Mouse (Mus musculus): Measurements from ENCODE around the gene Shisa6. TPM values are rescaled to one million over a fixed set of nuclear protein-coding genes. Genes with fewer than 3 reads are reported as not detected.

Shisa6 gene
- polyA plus RNA-seq, 1 experiment from 2014 or later = 0.80 TPM

DNA sequence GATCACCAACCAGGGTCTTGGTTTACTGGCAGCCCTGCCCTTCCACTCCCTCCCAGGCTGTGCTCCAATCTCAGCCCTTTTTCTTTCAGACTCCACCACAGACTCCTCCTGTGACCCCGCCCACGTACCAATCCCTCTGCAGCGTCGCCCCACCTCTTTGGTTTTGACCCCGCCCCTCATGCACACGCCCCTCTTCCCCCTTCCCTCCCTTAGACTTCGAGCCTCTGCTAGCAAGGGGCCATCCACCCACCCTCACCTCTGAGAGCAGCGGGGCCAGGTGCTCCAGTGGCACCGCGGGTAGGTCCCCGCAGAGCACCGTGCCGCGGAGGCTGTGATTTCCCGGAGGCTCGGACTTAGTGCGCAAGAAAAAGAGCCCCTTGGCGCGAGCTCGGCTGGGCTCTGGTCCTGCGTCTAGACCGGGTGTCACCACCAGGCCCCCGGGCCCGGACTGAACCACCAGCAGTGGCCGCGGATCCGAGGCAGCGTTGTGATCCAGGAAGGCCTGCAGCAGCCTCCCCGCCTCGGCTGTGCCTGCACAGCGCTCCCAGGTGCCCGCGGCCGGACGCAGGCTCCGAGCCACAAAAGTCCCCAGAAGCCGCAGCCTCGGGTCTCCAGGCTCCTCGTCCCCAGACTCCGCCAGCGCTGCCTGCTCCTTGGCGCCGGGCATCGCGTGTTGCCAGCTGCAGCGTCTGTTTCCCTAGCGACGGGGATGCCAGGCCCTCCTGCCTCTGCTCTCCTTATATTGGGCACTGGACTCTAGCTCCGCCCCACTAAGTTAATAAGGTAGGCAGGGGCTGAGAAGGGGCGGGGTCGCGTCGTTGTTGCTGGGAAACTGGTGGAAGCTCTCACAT is 357.7 kb downstream of the Shisa6 start, which contains the start of gene Dnah9:
Dnah9 (minus strand) TSS at position 751 of the 851 bp plus-strand sequence.
- no peak within 1 kb of the TSS for H3K27ac ChIP-seq (ENCODE audit: low read length)
- H3K36me3 ChIP-seq (ENCODE audit: control insufficient read depth, insufficient read depth, low read length) = no peaks in the 10 kb centered on the region
- peak within 1 kb of the TSS; percentile 18; the same call in 1 of the 2 replicates for H3K9ac ChIP-seq (replicated peaks; ENCODE audit: low read depth, low read length)
- peak within 1 kb of the TSS; percentile 51 for H3K4me3 ChIP-seq (ENCODE audit: low read depth, low read length)
- 0 out of 2 replicates have a peak, but pooled peaks cover 7% of the 10 kb centered on the region for H3K4me1 ChIP-seq (ENCODE audit: control insufficient read depth, insufficient read depth, low read length)
- H3K9me3 ChIP-seq (ENCODE audit: control insufficient read depth, low read depth, low read length) = no peaks in the 10 kb centered on the region
- peak within 1 kb of the TSS; percentile 98 for H3K4me2 ChIP-seq (replicated peaks; ENCODE audit: low read depth, low read length)
- peak; percentile 91 for ATAC-seq (ENCODE audit: insufficient number of reproducible peaks, insufficient read depth, low FRiP score, low read depth)
- under 1% methylated on average over 53 of the region's 53 CpGs for WGBS
- no peaks in the 10 kb centered on the region for H3K27me3 ChIP-seq (ENCODE audit: control insufficient read depth, insufficient read depth, low read length)

DNA sequence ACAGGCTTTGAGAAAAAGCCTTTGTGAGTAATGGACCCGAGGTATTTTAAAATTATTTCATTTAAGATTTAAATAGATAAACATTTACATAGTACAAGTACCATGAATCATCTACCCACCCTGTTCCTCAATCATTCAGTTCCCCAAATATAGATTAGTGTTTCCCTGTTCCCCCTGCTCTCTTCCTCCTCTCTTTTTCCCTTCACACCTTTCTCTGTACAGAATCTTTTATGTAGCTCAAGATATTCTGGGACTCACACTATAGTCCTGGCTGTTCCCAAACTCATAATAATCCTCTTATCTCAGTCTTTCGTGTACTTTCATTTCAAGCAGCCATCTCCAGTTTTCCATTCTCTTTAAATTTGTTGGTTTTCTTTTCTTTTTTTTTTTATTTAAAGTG is 361.7 kb downstream of the Shisa6 start:
- ATAC-seq (ENCODE audit: insufficient number of reproducible peaks, insufficient read depth, low FRiP score, low read depth) = no peak
- Histone ChIP-seq H3K4me1 (ENCODE audit: control insufficient read depth, insufficient read depth, low read length) (0 out of 2 replicates have a peak, but pooled peaks cover 3% of the 10 kb centered on the region), H3K27ac (ENCODE audit: low read length) (no peak overlapping the region), H3K4me3 (ENCODE audit: low read depth, low read length) (no peak overlapping the region), H3K27me3 (ENCODE audit: control insufficient read depth, insufficient read depth, low read length) (no peaks in the 10 kb centered on the region), H3K9ac (replicated peaks; ENCODE audit: low read depth, low read length) (no peak overlapping the region), H3K4me2 (replicated peaks; ENCODE audit: low read depth, low read length) (no peak overlapping the region), H3K36me3 (ENCODE audit: control insufficient read depth, insufficient read depth, low read length) (no peaks in the 10 kb centered on the region), H3K9me3 (ENCODE audit: control insufficient read depth, low read depth, low read length) (no peaks in the 10 kb centered on the region)
- WGBS = 64% methylated on average over 2 of the region's 2 CpGs

Measured in stomach, embryonic 14.5 days (tissue).